Mouse (Mus musculus) ZHBTc4 (cell line): Measurements from ENCODE around the gene Il1rapl1.

Experiments used
- DNase-seq: peaks from one replicate; pipeline ENCODE4 v3.0.0-alpha.2; 2011; ENCODE audit warnings: low read depth, low spot score

The Il1rapl1 gene

DNA sequence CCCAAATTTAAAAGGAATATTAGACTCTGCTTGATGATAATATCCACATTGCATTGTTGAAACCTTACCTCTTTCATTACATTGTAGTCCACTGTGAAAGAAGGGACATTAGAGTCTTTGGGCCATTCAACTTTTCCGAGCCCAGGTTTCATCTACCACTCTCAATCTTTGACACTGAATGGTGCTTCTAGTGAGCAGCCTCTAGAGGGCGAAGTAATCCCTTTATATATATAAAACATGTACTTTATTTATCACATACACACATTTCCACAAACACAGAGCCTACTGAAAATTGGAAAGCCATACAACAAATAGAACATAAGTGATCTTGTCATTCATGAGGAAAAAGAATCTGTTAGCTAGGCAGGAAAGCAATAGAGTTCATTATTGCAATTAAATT lies 459.8 kb downstream of the Il1rapl1 start:
- DNase-seq, result peak; percentile 2

DNA sequence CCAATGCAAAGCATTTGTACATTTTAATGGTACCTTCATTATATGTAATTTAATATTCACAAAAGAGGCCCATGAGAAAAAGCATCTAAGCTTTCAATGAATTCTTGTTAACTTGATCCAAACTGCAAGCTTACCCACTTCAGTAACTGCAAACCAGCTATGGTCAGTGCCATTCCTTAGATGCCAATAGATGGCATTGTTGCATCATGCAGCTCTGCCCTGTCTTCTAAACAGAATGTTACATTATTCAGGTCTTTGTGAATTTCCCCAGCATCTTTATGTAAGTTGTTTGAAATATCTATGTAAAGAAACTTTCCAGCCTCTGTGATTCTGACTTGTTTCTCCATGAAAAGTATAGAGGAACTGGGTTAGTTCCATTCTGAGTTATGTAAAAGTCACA lies 514.5 kb downstream of the Il1rapl1 start:
- DNase-seq, result no peak

DNA sequence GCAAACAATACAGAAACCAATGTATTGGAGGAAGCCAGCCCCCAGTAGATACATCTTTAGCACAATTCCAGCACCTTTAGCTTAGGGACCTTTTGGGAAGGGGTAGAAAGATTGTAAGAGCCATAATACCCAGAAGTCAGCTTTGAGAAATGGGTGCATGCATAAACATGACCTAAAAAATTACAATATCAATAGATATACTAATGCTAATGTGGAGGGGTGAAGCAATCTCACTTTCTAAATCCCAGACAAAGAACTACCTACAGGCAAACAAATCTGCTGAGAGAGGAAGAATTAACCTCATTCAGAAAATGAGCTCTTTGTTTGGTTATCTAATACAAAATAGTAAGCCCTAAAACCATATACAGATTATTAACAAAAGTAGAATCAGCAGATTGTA lies 607.4 kb downstream of the Il1rapl1 start:
- no peak for DNase-seq

DNA sequence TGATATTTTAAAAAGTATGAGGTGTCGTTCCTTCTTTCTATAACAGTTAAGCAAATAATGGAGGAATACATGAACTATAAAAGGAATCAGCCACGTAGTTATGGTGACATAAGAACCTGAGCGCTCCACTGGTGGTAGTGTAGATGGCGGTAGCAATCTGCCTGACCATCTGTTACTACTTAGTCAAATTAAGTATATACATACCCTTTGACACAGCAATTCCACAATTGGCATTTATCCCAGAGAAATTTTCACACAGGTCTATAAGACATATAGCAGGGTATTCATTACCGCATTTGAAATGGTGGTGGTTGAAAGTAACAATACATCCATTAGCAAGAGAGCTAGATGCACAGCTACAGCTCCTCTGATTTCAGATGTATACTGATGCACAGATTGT lies 612.8 kb downstream of the Il1rapl1 start:
- no peak for DNase-seq

GRCm38 (mm10) chrX:87483416-87483815 lies 632.0 kb downstream of the Il1rapl1 start:
- no peak for DNase-seq

DNA sequence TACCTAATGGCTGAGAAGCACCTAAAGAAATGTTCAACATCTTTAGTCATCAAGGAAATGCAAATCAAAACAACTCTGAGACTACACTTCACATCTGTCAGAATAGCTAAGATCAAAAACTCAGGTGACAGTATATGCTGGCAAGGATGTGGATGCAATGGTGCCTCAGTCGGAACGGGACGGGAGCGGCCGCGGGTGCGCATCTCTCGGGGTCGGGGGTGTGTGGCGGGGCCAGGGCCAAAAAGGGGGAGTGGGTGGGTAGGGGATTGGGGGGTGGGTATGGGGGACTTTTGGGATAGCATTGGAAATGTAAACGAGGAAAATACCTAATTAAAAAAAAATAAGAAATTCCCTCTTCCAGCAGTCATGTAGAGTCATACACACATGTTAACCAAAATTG lies 877.3 kb downstream of the Il1rapl1 start:
- DNase-seq, result peak; percentile 96

DNA sequence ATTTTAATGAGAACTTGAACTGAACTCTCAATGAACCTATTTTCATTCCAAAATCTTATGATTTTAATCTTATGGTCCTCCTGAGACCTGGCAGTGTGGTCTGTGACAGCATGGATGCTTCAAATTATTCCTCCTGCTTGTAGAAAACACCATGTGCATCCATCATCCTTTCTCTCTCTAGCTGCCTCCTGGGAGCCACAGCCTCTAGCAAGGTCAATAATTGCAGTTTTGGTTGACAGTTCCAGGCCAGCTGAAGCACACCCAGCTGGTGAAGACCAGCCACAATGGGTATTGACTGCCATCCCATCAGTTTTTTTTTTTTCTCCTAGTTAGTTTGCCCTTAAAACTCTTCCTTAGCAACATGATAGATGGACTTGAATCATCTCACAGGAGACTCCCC lies 890.2 kb downstream of the Il1rapl1 start:
- DNase-seq, result no peak

DNA sequence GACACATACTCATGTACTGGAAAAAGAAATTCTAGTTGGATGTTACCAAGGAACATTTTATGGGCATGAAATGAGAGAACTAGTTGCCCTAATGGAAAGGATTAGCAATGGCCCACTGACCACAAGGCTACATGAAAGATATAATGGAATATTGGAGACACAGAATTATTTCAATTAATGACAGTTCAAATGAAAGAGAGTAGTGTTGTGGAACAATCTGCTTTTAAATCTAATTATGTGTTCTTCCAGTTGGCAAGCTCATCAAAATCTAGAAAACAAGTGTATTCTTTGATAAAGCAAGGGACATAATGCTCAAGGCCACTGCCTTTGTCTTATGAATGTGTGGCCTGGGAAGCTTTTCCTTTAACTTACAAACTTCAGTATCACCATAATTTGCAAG lies 1113.1 kb downstream of the Il1rapl1 start:
- DNase-seq, result no peak

- DNase-seq, result no peak
Measured at GRCm38 (mm10) chrX:86955126-86955525, 1160.3 kb downstream of the Il1rapl1 start.

- DNase-seq, result no peak
Measured at GRCm38 (mm10) chrX:86954614-86955013, 1160.8 kb downstream of the Il1rapl1 start.

DNA sequence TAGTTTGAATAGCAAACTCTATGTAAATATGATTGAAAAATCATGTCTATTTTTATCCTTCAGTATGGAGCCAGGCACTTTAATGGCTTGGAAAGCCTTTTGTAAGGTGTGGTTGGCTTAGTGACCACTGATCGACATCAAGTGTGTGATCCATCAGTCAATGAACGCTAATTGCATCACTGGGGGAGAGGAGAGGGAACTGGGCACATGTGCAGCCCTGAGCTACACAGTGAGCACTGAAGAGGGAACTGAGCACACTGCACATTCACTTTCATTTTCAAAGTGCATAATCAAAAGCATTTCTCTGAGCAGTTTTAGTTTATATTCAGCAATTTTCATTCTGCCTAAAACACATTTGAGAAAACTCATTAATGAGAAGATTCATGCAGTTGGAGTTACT lies 1164.5 kb downstream of the Il1rapl1 start:
- DNase-seq, result no peak

- no peak for DNase-seq
Measured at GRCm38 (mm10) chrX:86949112-86949511, 1166.3 kb downstream of the Il1rapl1 start.

DNA sequence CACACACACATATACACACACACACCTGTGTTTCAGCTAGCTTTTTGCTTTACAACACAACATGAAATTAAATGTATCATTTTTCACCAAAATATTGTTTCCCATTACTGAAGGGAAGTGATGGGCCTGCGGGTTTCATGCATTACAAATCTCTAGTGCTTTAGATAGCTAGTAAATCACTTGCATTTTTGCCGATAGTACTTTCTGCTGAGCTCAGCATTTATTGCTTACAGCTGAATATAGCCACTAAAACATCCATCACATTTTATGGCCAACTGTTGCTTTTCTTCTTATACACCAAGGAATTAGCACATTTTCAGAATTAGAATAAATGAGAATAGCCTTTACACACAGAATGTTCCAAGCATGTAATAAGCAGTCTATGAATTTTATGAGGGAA lies 1260.6 kb downstream of the Il1rapl1 start:
- DNase-seq, result no peak

DNA sequence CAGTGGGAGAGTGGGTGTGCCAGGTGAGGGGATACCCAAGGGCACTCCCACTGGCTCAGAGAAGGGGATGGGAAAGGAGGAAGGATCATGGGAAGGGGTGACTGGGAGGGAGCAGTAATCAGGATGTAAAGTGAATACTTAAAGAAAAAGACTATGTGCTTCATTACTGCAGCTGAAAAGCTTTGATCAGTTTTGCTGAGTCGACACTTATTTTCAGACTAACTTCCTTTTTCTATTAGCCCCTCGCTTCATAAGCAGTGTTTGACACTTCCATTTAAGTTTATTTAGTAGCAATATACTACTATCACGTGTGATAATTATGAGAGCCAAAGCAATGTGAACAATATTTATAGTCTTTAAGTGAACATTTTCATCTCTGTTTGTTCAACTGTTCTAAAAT lies 1307.2 kb downstream of the Il1rapl1 start:
- no peak for DNase-seq

DNA sequence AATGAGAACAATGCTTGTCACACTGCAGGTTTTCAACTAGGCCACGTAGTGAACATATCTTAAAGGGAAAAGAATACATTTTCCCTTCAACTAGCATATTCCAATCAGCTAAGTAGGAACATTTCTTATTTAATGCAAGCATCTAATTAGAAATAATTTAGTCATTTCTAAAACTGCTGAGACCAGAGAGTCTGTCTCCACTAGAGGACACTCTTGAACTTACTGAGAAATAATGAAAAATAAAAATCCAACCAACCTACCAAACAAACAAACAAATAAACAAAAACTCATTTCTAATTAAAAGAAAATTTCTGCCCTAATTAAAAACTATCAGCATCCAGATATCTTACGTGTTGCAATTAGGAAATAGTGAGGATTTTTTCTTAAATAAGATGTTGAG lies 1312.7 kb downstream of the Il1rapl1 start:
- DNase-seq, result no peak

GRCm38 (mm10) chrX:86728803-86729202 lies 1386.6 kb downstream of the Il1rapl1 start:
- DNase-seq, result peak; percentile 54
